18 mouse cellular contexts compared by ENCODE assay signal in the genomic region with DNA sequence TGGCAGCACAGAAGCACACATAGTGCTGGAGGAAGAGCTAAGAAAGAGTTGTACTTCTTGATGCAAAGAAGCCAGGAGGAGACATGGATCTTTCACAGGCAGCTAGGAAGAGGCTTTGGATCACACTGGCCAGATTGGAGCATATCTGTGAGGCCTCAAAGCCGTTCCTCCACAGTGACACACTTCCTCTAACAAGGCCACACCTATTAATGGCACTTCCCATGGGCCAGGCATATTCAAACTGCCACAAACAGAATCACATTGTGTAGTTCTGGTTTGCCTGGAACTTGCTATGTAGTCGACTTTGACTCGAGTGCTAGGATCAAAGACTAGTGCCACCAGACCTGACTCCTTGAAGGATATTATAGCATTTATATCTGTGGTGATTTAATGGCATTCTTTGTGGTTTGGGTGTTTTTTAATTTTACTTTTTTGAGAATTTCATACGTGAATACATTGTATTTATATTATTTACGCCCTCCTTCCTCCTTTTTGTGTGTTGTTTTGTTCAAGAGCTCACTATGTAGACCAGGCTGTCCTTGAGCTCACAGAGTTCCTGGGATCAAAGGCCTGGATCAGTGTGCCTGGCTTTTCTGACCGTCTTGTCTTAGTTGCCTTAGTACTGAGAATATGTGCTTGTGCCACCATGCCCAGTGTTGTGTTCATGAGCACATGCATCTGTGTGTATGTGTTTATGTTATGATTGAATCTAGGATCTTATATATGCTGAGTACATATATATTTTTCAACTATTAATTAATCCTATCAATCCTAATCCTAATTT. TPM values are rescaled to one million over a fixed set of nuclear protein-coding genes. Genes with fewer than 3 reads are reported as not detected.
A peak's percentile ranks its signal among the peaks of the same experiment; 100 is the strongest.
DNase-seq lines count a peak whose midpoint lies in the region; ATAC-seq lines count a peak whose summit lies in the region.
"Had no signal": no experiment of that assay in that cellular context is flagged by ENCODE, and none has a peak within 500 bp of the region (broad histone marks: within the 10 kb centered on the region; RNA-seq: fewer than 3 reads in every experiment).

No protein-coding gene starts in this region.

- no peaks in the 10 kb centered on the region for H3K9me3 ChIP-seq in heart, embryonic 13.5 days
- no peaks in the 10 kb centered on the region for H3K9me3 ChIP-seq in heart, embryonic 10.5 days
- H3K9me3 ChIP-seq: forebrain, embryonic 12.5 days; liver, embryonic 13.5 days; stomach, embryonic 15.5 days had no signal

- H3K36me3 ChIP-seq in heart, embryonic 13.5 days, result peaks cover 68% of the 10 kb centered on the region
- peaks cover 68% of the 10 kb centered on the region for H3K36me3 ChIP-seq in heart, embryonic 10.5 days

- no peak for DNase-seq in heart, embryonic 10.5 days (ENCODE audit: low spot score)
- peak; percentile 7 to 10 for DNase-seq in B cell, adult 2 months
- DNase-seq in R1 (ENCODE audit: low read depth, low spot score), result peak; percentile 25
- peak; percentile 43 for DNase-seq in lung, postnatal 36 days
- DNase-seq in layer of hippocampus, postnatal 14 days (ENCODE audit: low spot score in 2 of 2), result no peak
- no peak for DNase-seq in spleen, postnatal 14 days (ENCODE audit: low spot score in 2 of 2)
- DNase-seq in urinary bladder, postnatal 4 days (ENCODE audit: low spot score in 2 of 2), result no peak
- DNase-seq: cerebellum, adult 18-20 months; kidney, adult 18-20 months; kidney, postnatal 4 days; liver, embryonic 13.5 days had no signal

- H3K4me2 ChIP-seq in heart, embryonic 13.5 days, result peak overlapping the region; percentile 17
- H3K4me2 ChIP-seq: forebrain, embryonic 12.5 days; midbrain, embryonic 11.5 days; stomach, embryonic 15.5 days had no signal

- H3K4me1 ChIP-seq in heart, embryonic 13.5 days, result peaks cover 29% of the 10 kb centered on the region
- peaks cover 6% of the 10 kb centered on the region; the same call in 1 of the 2 replicates for H3K4me1 ChIP-seq in heart, embryonic 10.5 days

- H3K27ac ChIP-seq in heart, embryonic 13.5 days (replicated peaks), result no peak overlapping the region
- H3K27ac ChIP-seq in heart, embryonic 10.5 days, result no peak overlapping the region
- H3K27ac ChIP-seq: forebrain, embryonic 12.5 days; heart, adult 2 months; liver, embryonic 13.5 days; stomach, embryonic 15.5 days had no signal

- H3K27me3 ChIP-seq in heart, embryonic 13.5 days (replicated peaks), result no peaks in the 10 kb centered on the region
- no peaks in the 10 kb centered on the region for H3K27me3 ChIP-seq in heart, embryonic 10.5 days (ENCODE audit: insufficient read depth, poor library complexity, severe bottlenecking)
- H3K27me3 ChIP-seq: forebrain, embryonic 12.5 days; liver, embryonic 13.5 days; Patski; stomach, embryonic 15.5 days had no signal

- 74% methylated on average over 6 of the region's 6 CpGs for WGBS in heart, embryonic 13.5 days
- 79% methylated on average over 6 of the region's 6 CpGs for WGBS in heart, embryonic 10.5 days

- ATAC-seq in heart, embryonic 13.5 days (ENCODE audit: extremely low read depth, insufficient number of reproducible peaks, low FRiP score, low TSS enrichment), result no peak
- ATAC-seq: hindbrain, embryonic 16.5 days; Patski had no signal

- no peak overlapping the region for H3K9ac ChIP-seq in heart, embryonic 13.5 days
- H3K9ac ChIP-seq: forebrain, embryonic 12.5 days; stomach, embryonic 15.5 days had no signal

- H3K4me3 ChIP-seq in heart, embryonic 13.5 days, result no peak overlapping the region
- no peak overlapping the region for H3K4me3 ChIP-seq in heart, embryonic 10.5 days
- H3K4me3 ChIP-seq: forebrain, embryonic 12.5 days; heart, adult 2 months; stomach, embryonic 15.5 days had no signal

RNA-seq across cellular contexts. Expression of a gene that starts 4.7 kb away (rescaled TPM):
- polyA plus RNA-seq in heart, embryonic 13.5 days (2015; fragmentation: Nextera tagmentation; extraction: Ambion mirVana), result 53.2 and 53.4 TPM in 2 replicates
- 71.3 and 81.8 TPM in 2 replicates for polyA plus RNA-seq in heart, embryonic 10.5 days (2016; fragmentation: Nextera tagmentation; extraction: Ambion mirVana)
- 10 to 100 TPM; 58.8 to 74.5 TPM for total RNA-seq in layer of hippocampus, postnatal 14 days (2021)

RNA-seq across cellular contexts. Expression of a gene that starts 32.7 kb away (rescaled TPM):
- 1.2 and 1.5 TPM in 2 replicates for polyA plus RNA-seq in heart, embryonic 13.5 days (2015; fragmentation: Nextera tagmentation; extraction: Ambion mirVana)
- 0.51 and 0.92 TPM in 2 replicates for polyA plus RNA-seq in heart, embryonic 10.5 days (2016; fragmentation: Nextera tagmentation; extraction: Ambion mirVana)
- under 1 TPM; 0.31 to 0.88 TPM for total RNA-seq in layer of hippocampus, postnatal 14 days (2021)
- polyA plus RNA-seq: Patski had no signal

Comparison
In these comparisons a context has a peak if more than half of its experiments do, and no peak if none do; other contexts are left out.
1. DNase-seq: peak in B cell, adult 2 months (2 of 2), R1 (single experiment) and lung, postnatal 36 days (single experiment); none in heart, embryonic 10.5 days (single experiment), layer of hippocampus, postnatal 14 days (0 of 2), spleen, postnatal 14 days (0 of 2) and urinary bladder, postnatal 4 days (0 of 2).